Mouse (Mus musculus): Measurements from ENCODE around the gene Gpatch1. TPM values are rescaled to one million over a fixed set of nuclear protein-coding genes. Genes with fewer than 3 reads are reported as not detected.
"Not testable (repeated sequence)": the region's sequence is repeated elsewhere in the genome, so short reads cannot be mapped to it uniquely, and the experiment has no call there.

Gpatch1 gene
- polyA plus RNA-seq, 1 experiment = 2.3 TPM

GRCm38 (mm10) chr7:35264746-35265145, 53.5 kb downstream of the Gpatch1 start:
- Histone ChIP-seq H3K27me3 (ENCODE audit: control insufficient read depth, insufficient read depth, low read length) (no peaks in the 10 kb centered on the region), H3K27ac (ENCODE audit: control insufficient read depth, insufficient read depth, low read depth, low read length) (no peak overlapping the region), H3K4me3 (ENCODE audit: control insufficient read depth, low read depth, low read length) (no peak overlapping the region), H3K36me3 (ENCODE audit: control insufficient read depth, insufficient read depth, low read length) (no peaks in the 10 kb centered on the region), H3K4me1 (ENCODE audit: control insufficient read depth, insufficient read depth, low read length) (peaks cover 4% of the 10 kb centered on the region; the same call in 1 of the 2 replicates)
- TF ChIP-seq POLR2A (IDR thresholded peaks at IDR 0.05; ENCODE audit: control insufficient read depth, low read depth, low read length) (no peak), CTCF (IDR thresholded peaks at IDR 0.05; ENCODE audit: control insufficient read depth, insufficient read depth, insufficient replicate concordance, low read depth, low read length) (peak; percentile 64; the same call in 1 of the 2 replicates)

GRCm38 (mm10) chr7:35263595-35264489, 54.4 kb downstream of the Gpatch1 start:
- no peaks in the 10 kb centered on the region for H3K27me3 ChIP-seq (ENCODE audit: control insufficient read depth, insufficient read depth, low read length)

GRCm38 (mm10) chr7:35259384-35259783, 58.9 kb downstream of the Gpatch1 start:
- H3K27ac ChIP-seq (ENCODE audit: control insufficient read depth, insufficient read depth, low read depth, low read length) = no peak overlapping the region
- H3K4me3 ChIP-seq (ENCODE audit: control insufficient read depth, low read depth, low read length) = no peak overlapping the region
- H3K36me3 ChIP-seq (ENCODE audit: control insufficient read depth, insufficient read depth, low read length) = no peaks in the 10 kb centered on the region
- H3K4me1 ChIP-seq (ENCODE audit: control insufficient read depth, insufficient read depth, low read length) = no peaks in the 10 kb centered on the region
- H3K27me3 ChIP-seq (ENCODE audit: control insufficient read depth, insufficient read depth, low read length) = no peaks in the 10 kb centered on the region
- TF ChIP-seq POLR2A (IDR thresholded peaks at IDR 0.05; ENCODE audit: control insufficient read depth, low read depth, low read length) = no peak
- peak; percentile 59; the same call in 1 of the 2 replicates for TF ChIP-seq CTCF (IDR thresholded peaks at IDR 0.05; ENCODE audit: control insufficient read depth, insufficient read depth, insufficient replicate concordance, low read depth, low read length)

More at GRCm38 (mm10) chr7:35263595-35264489, 54.4 kb downstream of the Gpatch1 start:
- TF ChIP-seq POLR2A (IDR thresholded peaks at IDR 0.05; ENCODE audit: control insufficient read depth, low read depth, low read length) = no peak
- TF ChIP-seq CTCF (IDR thresholded peaks at IDR 0.05; ENCODE audit: control insufficient read depth, insufficient read depth, insufficient replicate concordance, low read depth, low read length) = no peak
- no peak overlapping the region for H3K27ac ChIP-seq (ENCODE audit: control insufficient read depth, insufficient read depth, low read depth, low read length)
- H3K4me1 ChIP-seq (ENCODE audit: control insufficient read depth, insufficient read depth, low read length) = no peaks in the 10 kb centered on the region; the same call in 1 of the 2 replicates
- H3K36me3 ChIP-seq (ENCODE audit: control insufficient read depth, insufficient read depth, low read length) = no peaks in the 10 kb centered on the region
- H3K4me3 ChIP-seq (ENCODE audit: control insufficient read depth, low read depth, low read length) = no peak overlapping the region

- no peaks in the 10 kb centered on the region for H3K36me3 ChIP-seq (ENCODE audit: control insufficient read depth, insufficient read depth, low read length)
- TF ChIP-seq POLR2A (IDR thresholded peaks at IDR 0.05; ENCODE audit: control insufficient read depth, low read depth, low read length) (no peak), CTCF (IDR thresholded peaks at IDR 0.05; ENCODE audit: control insufficient read depth, insufficient read depth, insufficient replicate concordance, low read depth, low read length) (no peak)
- H3K27me3 ChIP-seq (ENCODE audit: control insufficient read depth, insufficient read depth, low read length) = no peaks in the 10 kb centered on the region
- no peak overlapping the region for H3K4me3 ChIP-seq (ENCODE audit: control insufficient read depth, low read depth, low read length)
- no peaks in the 10 kb centered on the region for H3K4me1 ChIP-seq (ENCODE audit: control insufficient read depth, insufficient read depth, low read length)
- H3K27ac ChIP-seq (ENCODE audit: control insufficient read depth, insufficient read depth, low read depth, low read length) = no peak overlapping the region
These were observed 59.9 kb downstream of the Gpatch1 start for GRCm38 (mm10) chr7:35258294-35258693.

- Histone ChIP-seq H3K27ac (ENCODE audit: control insufficient read depth, insufficient read depth, low read depth, low read length) (no peak overlapping the region), H3K27me3 (ENCODE audit: control insufficient read depth, insufficient read depth, low read length) (no peaks in the 10 kb centered on the region), H3K4me3 (ENCODE audit: control insufficient read depth, low read depth, low read length) (no peak overlapping the region), H3K36me3 (ENCODE audit: control insufficient read depth, insufficient read depth, low read length) (no peaks in the 10 kb centered on the region), H3K4me1 (ENCODE audit: control insufficient read depth, insufficient read depth, low read length) (no peaks in the 10 kb centered on the region)
- TF ChIP-seq POLR2A (IDR thresholded peaks at IDR 0.05; ENCODE audit: control insufficient read depth, low read depth, low read length) = no peak
- peak; percentile 24; the same call in 1 of the 2 replicates for TF ChIP-seq CTCF (IDR thresholded peaks at IDR 0.05; ENCODE audit: control insufficient read depth, insufficient read depth, insufficient replicate concordance, low read depth, low read length)
These were observed 66.1 kb downstream of the Gpatch1 start for GRCm38 (mm10) chr7:35252041-35252558.

- not testable (repeated sequence) for H3K27ac ChIP-seq (ENCODE audit: control insufficient read depth, insufficient read depth, low read depth, low read length); H3K27me3 ChIP-seq (ENCODE audit: control insufficient read depth, insufficient read depth, low read length); H3K4me3 ChIP-seq (ENCODE audit: control insufficient read depth, low read depth, low read length); H3K36me3 ChIP-seq (ENCODE audit: control insufficient read depth, insufficient read depth, low read length)
- H3K4me1 ChIP-seq (ENCODE audit: control insufficient read depth, insufficient read depth, low read length) = peaks cover 12% of the 10 kb centered on the region
These were observed 80.3 kb downstream of the Gpatch1 start for GRCm38 (mm10) chr7:35237935-35238334.

GRCm38 (mm10) chr7:35235308-35235707, 82.9 kb downstream of the Gpatch1 start:
- peaks cover 12% of the 10 kb centered on the region for H3K4me1 ChIP-seq (ENCODE audit: control insufficient read depth, insufficient read depth, low read length)
- H3K27ac ChIP-seq (ENCODE audit: control insufficient read depth, insufficient read depth, low read depth, low read length) = no peak overlapping the region
- no peaks in the 10 kb centered on the region for H3K36me3 ChIP-seq (ENCODE audit: control insufficient read depth, insufficient read depth, low read length)
- peak overlapping the region; percentile 62 for H3K4me3 ChIP-seq (ENCODE audit: control insufficient read depth, low read depth, low read length)
- H3K27me3 ChIP-seq (ENCODE audit: control insufficient read depth, insufficient read depth, low read length) = no peaks in the 10 kb centered on the region
- TF ChIP-seq POLR2A (IDR thresholded peaks at IDR 0.05; ENCODE audit: control insufficient read depth, low read depth, low read length) (no peak), CTCF (IDR thresholded peaks at IDR 0.05; ENCODE audit: control insufficient read depth, insufficient read depth, insufficient replicate concordance, low read depth, low read length) (no peak)
